Mouse (Mus musculus) thymus, adult 2 months (tissue): ENCODE data around the gene Ephb2.

ENCODE experiments used
- CTCF ChIP-seq: fragments of 200-500 bp; IDR thresholded peaks from 2 replicates; pipeline ENCODE4 v1.5.1; 2012; ENCODE audit warnings: mild to moderate bottlenecking, control low read depth, low read length, moderate library complexity, borderline replicate concordance; ENCODE audit not compliant: control insufficient read depth, poor library complexity, insufficient read depth; ENCODE audit errors: extremely low read depth
- POLR2A ChIP-seq: fragments of 200-500 bp; IDR thresholded peaks from 2 replicates; pipeline ENCODE4 v1.6.1; 2012; ENCODE audit warnings: mild to moderate bottlenecking, low read length, control low read depth, moderate library complexity; ENCODE audit not compliant: control insufficient read depth, poor library complexity, insufficient read depth; ENCODE audit errors: extremely low read depth

- TF ChIP-seq CTCF (no peak), POLR2A (peak; percentile 27; the same call in 1 of the 2 replicates)
Measured at GRCm38 (mm10) chr4:136626590-136626989, 209.2 kb downstream of the Ephb2 start.
